Mouse (Mus musculus) thymus, adult 2 months (tissue): ENCODE measurements around the gene 2700081O15Rik.

Experiments
- CTCF ChIP-seq: fragments of 200-500 bp; IDR thresholded peaks from 2 replicates; pipeline ENCODE4 v1.5.1; 2012; ENCODE audit warnings: mild to moderate bottlenecking, control low read depth, low read length, moderate library complexity, borderline replicate concordance; ENCODE audit not compliant: control insufficient read depth, poor library complexity, insufficient read depth; ENCODE audit errors: extremely low read depth
- POLR2A ChIP-seq: fragments of 200-500 bp; IDR thresholded peaks from 2 replicates; pipeline ENCODE4 v1.6.1; 2012; ENCODE audit warnings: mild to moderate bottlenecking, low read length, control low read depth, moderate library complexity; ENCODE audit not compliant: control insufficient read depth, poor library complexity, insufficient read depth; ENCODE audit errors: extremely low read depth

GRCm38 (mm10) chr19:7377639-7378038, 39.8 kb upstream of the 2700081O15Rik start:
- TF ChIP-seq CTCF (no peak), POLR2A (no peak)
